ENCODE assay signal across 19 mouse cellular contexts in the genomic region with DNA sequence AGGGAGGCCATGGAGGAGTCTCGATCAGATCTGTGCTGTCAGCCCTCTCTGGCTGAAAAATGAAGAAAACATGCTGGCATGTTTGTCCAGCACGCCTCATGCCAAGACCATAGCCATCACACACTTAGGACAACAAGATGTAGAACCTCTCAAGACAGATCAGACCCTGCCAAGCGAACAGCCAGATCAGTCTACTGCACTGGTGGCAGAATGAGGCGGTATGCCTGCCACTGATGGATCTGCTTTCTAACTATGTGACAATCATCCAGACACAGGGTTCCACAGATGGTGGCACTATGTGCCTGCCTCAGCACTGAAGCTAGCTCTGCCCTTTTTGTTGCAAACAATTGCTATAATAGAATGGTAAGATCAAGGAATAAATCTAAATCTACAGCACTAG.
DNase-seq lines count a peak whose midpoint lies in the region; ATAC-seq and TF ChIP-seq lines count a peak whose summit lies in the region.
"Had no signal": no experiment of that assay in that cellular context is flagged by ENCODE, and none has a peak within 500 bp of the region (broad histone marks: within the 10 kb centered on the region; RNA-seq: fewer than 3 reads in every experiment).

No protein-coding gene starts in this region.

- TF ChIP-seq CTCF in lung, embryonic 14.5 days (IDR thresholded peaks at IDR 0.05; ENCODE audit: low read depth), result no peak

- 67% methylated on average over 4 of the region's 4 CpGs for WGBS in lung, embryonic 14.5 days

- peak overlapping the region; percentile 30; the same call in 1 of the 2 replicates for H3K27ac ChIP-seq in lung, embryonic 14.5 days (ENCODE audit: low read depth)
- H3K27ac ChIP-seq: intestine, embryonic 15.5 days had no signal

- no peak overlapping the region for H3K4me2 ChIP-seq in lung, embryonic 14.5 days
- H3K4me2 ChIP-seq: heart, embryonic 11.5 days; intestine, embryonic 15.5 days had no signal

- no peak for ATAC-seq in lung, embryonic 14.5 days (ENCODE audit: insufficient read depth)
- ATAC-seq: activated CD4-positive, CD25-positive, alpha-beta regulatory T cell, adult 4 months; hindbrain, embryonic 16.5 days; intestine, embryonic 15.5 days had no signal

- peaks cover 41% of the 10 kb centered on the region for H3K4me1 ChIP-seq in lung, embryonic 14.5 days (ENCODE audit: insufficient read depth)

- peak; percentile 47 to 60 for DNase-seq in cerebellum, postnatal 10 days
- no peak for DNase-seq in cerebellum, adult 11-12 months
- DNase-seq in heart, adult 11 months, result peak; percentile 83
- no peak for DNase-seq in heart, adult 9 months (ENCODE audit: low spot score in 2 of 2)
- no peak for DNase-seq in lung, embryonic 14.5 days
- no peak for DNase-seq in lung, postnatal 36 days
- DNase-seq in layer of hippocampus, postnatal 36 days, result peak; percentile 44 to 46
- DNase-seq in frontal cortex, adult 2 months (ENCODE audit: extremely low spot score in 1 of 2, low spot score in 1 of 2), result no peak
- DNase-seq: adrenal gland, adult 8-10 months; cerebellum, adult 9-10 months; kidney, adult 8-10 months; kidney, postnatal 14 days; midbrain, embryonic 14.5 days; right cerebral cortex, postnatal 14 days; spleen, adult 18-20 months had no signal

- H3K27me3 ChIP-seq in lung, embryonic 14.5 days (ENCODE audit: insufficient read depth, low read length), result no peaks in the 10 kb centered on the region
- H3K27me3 ChIP-seq: intestine, embryonic 15.5 days had no signal

- no peaks in the 10 kb centered on the region for H3K9me3 ChIP-seq in lung, embryonic 14.5 days (ENCODE audit: low read depth, low read length)
- H3K9me3 ChIP-seq: intestine, embryonic 15.5 days had no signal

- no peak overlapping the region for H3K4me3 ChIP-seq in lung, embryonic 14.5 days (ENCODE audit: low read depth, low read length)
- H3K4me3 ChIP-seq: intestine, embryonic 15.5 days had no signal

- H3K9ac ChIP-seq in lung, embryonic 14.5 days, result no peak overlapping the region
- H3K9ac ChIP-seq: intestine, embryonic 15.5 days had no signal

- peaks cover 20% of the 10 kb centered on the region for H3K36me3 ChIP-seq in lung, embryonic 14.5 days (ENCODE audit: insufficient read depth)
- H3K36me3 ChIP-seq: intestine, embryonic 15.5 days had no signal

Comparison
In these comparisons a context has a peak if more than half of its experiments do, and no peak if none do; other contexts are left out.
1. DNase-seq: peak in cerebellum, postnatal 10 days (2 of 2), heart, adult 11 months (single experiment) and layer of hippocampus, postnatal 36 days (2 of 2); none in cerebellum, adult 11-12 months (single experiment), heart, adult 9 months (0 of 2), lung, embryonic 14.5 days (single experiment), lung, postnatal 36 days (single experiment) and frontal cortex, adult 2 months (0 of 2).